Comparison of ENCODE assay signal across 7 mouse cellular contexts in genomic region chr17:47009016-47009415, GRCm38 (mm10). TPM values are rescaled to one million over a fixed set of nuclear protein-coding genes. Genes with fewer than 3 reads are reported as not detected.
A peak's percentile ranks its signal among the peaks of the same experiment; 100 is the strongest.
DNase-seq lines count a peak whose midpoint lies in the region; ATAC-seq and TF ChIP-seq lines count a peak whose summit lies in the region.

No protein-coding gene starts in this region.

- H3ac ChIP-seq in myocyte (ENCODE audit: control insufficient read depth, insufficient read length), result peak overlapping the region; percentile 74

- H3K4me3 ChIP-seq in spleen, adult 2 months (ENCODE audit: extremely low read depth, insufficient read depth, insufficient read length), result peak overlapping the region; percentile 38; the same call in 1 of the 2 replicates
- peak overlapping the region; percentile 97 for H3K4me3 ChIP-seq in embryonic facial prominence, embryonic 13.5 days
- H3K4me3 ChIP-seq in hindbrain, embryonic 15.5 days, result peak overlapping the region; percentile 99
- peak overlapping the region; percentile 69 for H3K4me3 ChIP-seq in myocyte

- peak overlapping the region; percentile 97 for H3K9ac ChIP-seq in embryonic facial prominence, embryonic 13.5 days
- peak overlapping the region; percentile 90 for H3K9ac ChIP-seq in hindbrain, embryonic 15.5 days

- H3K4me1 ChIP-seq in spleen, adult 2 months (ENCODE audit: control insufficient read depth, insufficient read depth, insufficient read length), result peaks cover 2% of the 10 kb centered on the region; the same call in 1 of the 2 replicates
- H3K4me1 ChIP-seq in embryonic facial prominence, embryonic 13.5 days, result peaks cover 44% of the 10 kb centered on the region
- peaks cover 40% of the 10 kb centered on the region for H3K4me1 ChIP-seq in hindbrain, embryonic 15.5 days (replicated peaks)

- 3% methylated on average over 6 of the region's 6 CpGs for WGBS in spleen, adult 2 months
- WGBS in embryonic facial prominence, embryonic 13.5 days, result 18% methylated on average over 6 of the region's 6 CpGs
- WGBS in hindbrain, embryonic 15.5 days, result 17% methylated on average over 6 of the region's 6 CpGs

- peak in 1 of 2 experiments; percentile 5 for DNase-seq in spleen, adult 2 months (ENCODE audit: low read depth in 1 of 2, low spot score in 2 of 2)
- no peak for DNase-seq in spleen, postnatal 14 days (ENCODE audit: low spot score in 2 of 2)
- DNase-seq in frontal cortex, postnatal 25 days (ENCODE audit: low spot score in 2 of 2), result no peak
- DNase-seq in thymus, adult 18-20 months, result no peak

- no peak for TF ChIP-seq POLR2A in spleen, adult 2 months (IDR thresholded peaks at IDR 0.05; ENCODE audit: low read depth, low read length)
- TF ChIP-seq POLR2A in myocyte (IDR thresholded peaks at IDR 0.05; ENCODE audit: insufficient read length, low read depth), result no peak

- H3K27ac ChIP-seq in spleen, adult 2 months (ENCODE audit: insufficient read depth, low read length), result no peak overlapping the region
- no peak overlapping the region for H3K27ac ChIP-seq in embryonic facial prominence, embryonic 13.5 days
- H3K27ac ChIP-seq in hindbrain, embryonic 15.5 days (replicated peaks), result no peak overlapping the region

- TF ChIP-seq CTCF in spleen, adult 2 months (IDR thresholded peaks at IDR 0.05; ENCODE audit: extremely low read depth, insufficient read depth, insufficient read length, insufficient replicate concordance), result no peak

- H3K9me3 ChIP-seq in embryonic facial prominence, embryonic 13.5 days, result no peaks in the 10 kb centered on the region
- H3K9me3 ChIP-seq in hindbrain, embryonic 15.5 days, result no peaks in the 10 kb centered on the region

- peak overlapping the region; percentile 74 for H3K4me2 ChIP-seq in embryonic facial prominence, embryonic 13.5 days
- peak overlapping the region; percentile 79 for H3K4me2 ChIP-seq in hindbrain, embryonic 15.5 days
- peak overlapping the region; percentile 75 for H3K4me2 ChIP-seq in myocyte (ENCODE audit: low read depth)

- H3K27me3 ChIP-seq in spleen, adult 2 months (ENCODE audit: control insufficient read depth, insufficient read depth, low read length), result no peaks in the 10 kb centered on the region
- no peaks in the 10 kb centered on the region for H3K27me3 ChIP-seq in embryonic facial prominence, embryonic 13.5 days
- H3K27me3 ChIP-seq in hindbrain, embryonic 15.5 days, result no peaks in the 10 kb centered on the region
- H3K27me3 ChIP-seq in myocyte (ENCODE audit: control insufficient read depth, insufficient read depth, insufficient read length), result no peaks in the 10 kb centered on the region

- peaks cover 2% of the 10 kb centered on the region; the same call in 1 of the 2 replicates for H3K36me3 ChIP-seq in spleen, adult 2 months (ENCODE audit: control insufficient read depth, insufficient read depth, low read length)
- H3K36me3 ChIP-seq in embryonic facial prominence, embryonic 13.5 days, result peaks cover 12% of the 10 kb centered on the region; the same call in 1 of the 2 replicates
- H3K36me3 ChIP-seq in hindbrain, embryonic 15.5 days, result no peaks in the 10 kb centered on the region
- H3K36me3 ChIP-seq in myocyte (ENCODE audit: control insufficient read depth, insufficient read depth), result peaks cover 14% of the 10 kb centered on the region

- peaks cover 59% of the 10 kb centered on the region for H3K79me2 ChIP-seq in myocyte (ENCODE audit: control insufficient read depth, insufficient read depth)

- no peak for ATAC-seq in embryonic facial prominence, embryonic 13.5 days (ENCODE audit: insufficient number of reproducible peaks, insufficient read depth, low FRiP score, low TSS enrichment, low read depth)
- no peak for ATAC-seq in hindbrain, embryonic 15.5 days (ENCODE audit: low FRiP score, low read depth)

TF ChIP-seq in myocyte, 11 proteins besides CTCF, POLR2A, EP300 and RAD21:
- TF ChIP-seq MYOG (IDR thresholded peaks at IDR 0.05; ENCODE audit: control insufficient read depth in 1 of 3, insufficient read depth in 1 of 3, insufficient read length in 2 of 3, low read depth in 2 of 3) (no peak), E2F4 (IDR thresholded peaks at IDR 0.05; ENCODE audit: insufficient read depth) (no peak), CEBPB (IDR thresholded peaks at IDR 0.05; ENCODE audit: insufficient read depth, poor library complexity, severe bottlenecking) (no peak), REST (IDR thresholded peaks at IDR 0.05; ENCODE audit: insufficient read depth, insufficient read length) (no peak), USF1 (IDR thresholded peaks at IDR 0.05; ENCODE audit: low read depth) (no peak), TCF3 (IDR thresholded peaks at IDR 0.05; ENCODE audit: insufficient read length, low read depth) (no peak), MYOD1 (IDR thresholded peaks at IDR 0.05; ENCODE audit: control insufficient read depth in 1 of 3, insufficient read length in 2 of 3, low read depth in 2 of 3) (no peak), MAX (IDR thresholded peaks at IDR 0.05; ENCODE audit: low read depth) (no peak), POLR2AphosphoS2 (IDR thresholded peaks at IDR 0.05; ENCODE audit: insufficient read length, low read depth) (no peak), SRF (IDR thresholded peaks at IDR 0.05; ENCODE audit: control insufficient read depth, insufficient read length, low read depth) (no peak), TCF12 (IDR thresholded peaks at IDR 0.05; ENCODE audit: insufficient read depth, poor library complexity, severe bottlenecking) (no peak)

RNA-seq across cellular contexts. Expression of gene Ubr2, which starts 1.3 kb away (rescaled TPM):
- 30.8 and 31.3 TPM in 2 replicates for polyA plus RNA-seq in spleen, adult 2 months (2012; rRNA removed)
- polyA plus RNA-seq in embryonic facial prominence, embryonic 13.5 days (2015; fragmentation: Nextera tagmentation; extraction: Ambion mirVana), result 18.6 and 19.0 TPM in 2 replicates
- 16.1 and 16.5 TPM in 2 replicates for polyA plus RNA-seq in hindbrain, embryonic 15.5 days (2015; fragmentation: Nextera tagmentation; extraction: Ambion mirVana)
- polyA plus RNA-seq in myocyte (2012; fragmentation: generic; extraction: Trizol), result 36.9 TPM

Comparison
In these comparisons a context has a peak if more than half of its experiments do, and no peak if none do; other contexts are left out.
1. H3K4me3 ChIP-seq: peak in every context shown above with its lines; median percentile 99 in hindbrain, embryonic 15.5 days; 97 in embryonic facial prominence, embryonic 13.5 days; 69 in myocyte; 38 in spleen, adult 2 months.